ENCODE assay signal across 7 mouse cellular contexts in the genomic region with DNA sequence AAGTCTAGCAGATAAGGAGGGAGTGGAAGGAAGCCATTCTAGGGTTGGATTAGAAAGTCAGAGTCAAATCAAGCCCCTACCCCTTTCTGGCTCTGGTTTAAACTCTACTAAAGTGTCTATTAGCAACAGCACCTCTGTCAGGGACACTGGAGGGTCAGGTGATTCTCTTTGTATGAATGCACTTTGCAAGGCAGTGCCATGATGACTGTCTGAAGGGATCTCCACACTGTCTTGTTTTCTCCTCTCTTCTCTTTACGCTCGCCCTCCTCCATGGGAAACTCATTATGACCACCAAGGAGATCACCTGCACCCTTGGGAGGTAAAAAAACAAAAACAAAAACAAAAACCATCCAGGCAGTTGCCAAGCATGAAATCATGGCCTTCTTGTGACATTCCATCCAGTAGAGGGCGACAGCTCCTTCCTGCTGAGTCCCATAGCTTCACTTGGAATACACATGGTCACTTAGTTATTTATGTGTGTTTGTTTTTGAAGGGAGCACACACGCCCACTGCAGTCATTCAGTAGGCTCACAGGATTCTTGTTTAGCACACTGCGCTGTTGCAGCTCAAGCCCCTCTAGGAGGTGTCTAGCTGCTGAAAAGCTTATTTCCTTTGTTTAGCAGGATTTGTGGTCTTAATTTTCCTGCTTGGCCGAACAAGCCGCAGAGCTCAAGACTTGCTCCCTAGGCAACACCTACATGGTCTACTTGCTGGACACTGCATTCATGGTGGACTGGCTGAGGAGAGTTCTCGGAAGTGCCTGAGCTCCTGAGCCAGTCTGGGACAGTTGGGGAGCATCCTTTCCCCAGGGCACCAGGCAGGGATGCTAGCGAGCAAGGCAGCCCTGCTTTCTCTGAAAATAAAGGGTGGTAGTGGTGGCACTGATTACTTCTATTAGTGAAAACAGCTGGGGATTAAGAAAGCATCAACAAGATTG.
DNase-seq lines count a peak whose midpoint lies in the region.

No protein-coding gene starts in this region.

- intact Hi-C loops in heart, postnatal 14 days (cut with DNase I): loop anchor here (2.0 kb wide), 1 partner anchor 185 kb away; no protein-coding TSS in a partner anchor

- DNase-seq in ES-CJ7 (ENCODE audit: low read depth, low spot score) (peak; percentile 81), adipocyte (ENCODE audit: low spot score) (peak; percentile 79)
- DNase-seq in embryo, embryonic 9.5 days (ENCODE audit: extremely low spot score): peak; percentile 73
- peak; percentile 46 to 69 for DNase-seq in heart, postnatal 14 days
- DNase-seq in layer of hippocampus, adult 11-12 months (ENCODE audit: low spot score): peak; percentile 72
- DNase-seq in lung, postnatal 10 days: peak; percentile 80
- DNase-seq in right cerebral cortex, postnatal 10 days (ENCODE audit: low spot score in 2 of 2): peak; percentile 60 to 79

Comparison
In these comparisons a context has a peak if more than half of its experiments do, and no peak if none do; other contexts are left out.
1. Peak in every context shown above with its lines: DNase-seq.